Mouse (Mus musculus) hindbrain, embryonic 15.5 days (tissue): ENCODE measurements around the gene Selenom. TPM values are rescaled to one million over a fixed set of nuclear protein-coding genes. Genes with fewer than 3 reads are reported as not detected.
A peak's percentile ranks its signal among the peaks of the same experiment; 100 is the strongest.

Experiments used
- ATAC-seq: fragments of 200-750 bp; cut with Nextera tagmentation; 2 replicates; pipeline ENCODE4 v1.8.0; 2017; ENCODE audit warnings: low read depth, moderate number of reproducible peaks, moderate TSS enrichment; ENCODE audit not compliant: low FRiP score
- H3K27ac ChIP-seq: fragments of 300-500 bp; sonication (generic); replicated peaks from 2 replicates; pipeline ENCODE4 v1.5.1; 2015; ENCODE audit warnings: mild to moderate bottlenecking, inconsistent platforms
- H3K27me3 ChIP-seq: fragments of 300-500 bp; sonication (generic); 2 replicates; pipeline ENCODE4 v1.6.1; 2015; ENCODE audit warnings: control low read depth, inconsistent platforms
- H3K36me3 ChIP-seq: fragments of 300-500 bp; sonication (generic); 2 replicates; pipeline ENCODE4 v1.6.1; 2015; ENCODE audit warnings: control low read depth, inconsistent platforms
- H3K4me1 ChIP-seq: fragments of 300-500 bp; sonication (generic); replicated peaks from 2 replicates; pipeline ENCODE4 v1.6.1; 2015; ENCODE audit warnings: control low read depth, inconsistent platforms
- H3K4me2 ChIP-seq: fragments of 300-500 bp; sonication (generic); 2 replicates; pipeline ENCODE4 v1.6.1; 2015; ENCODE audit warnings: moderate library complexity, mild to moderate bottlenecking, inconsistent platforms
- H3K4me3 ChIP-seq: fragments of 300-500 bp; sonication (generic); 2 replicates; pipeline ENCODE4 v1.5.1; 2015; ENCODE audit warnings: mild to moderate bottlenecking, inconsistent platforms
- H3K9ac ChIP-seq: fragments of 300-500 bp; sonication (generic); 2 replicates; pipeline ENCODE4 v1.6.1; 2015; ENCODE audit warnings: inconsistent platforms
- H3K9me3 ChIP-seq: fragments of 300-500 bp; sonication (generic); 2 replicates; pipeline ENCODE4 v1.6.1; 2016; ENCODE audit warnings: control low read depth, inconsistent platforms
- WGBS: fragments of 180-500 bp; shearing (Covaris S2); methylation state at CpG from one replicate; pipeline ENCODE4 v1.1.7; 2015; 5-methylcytosine and 5-hydroxymethylcytosine counted together
- polyA plus RNA-seq: library from polyadenylated mRNA; unstranded; fragments of >200 nt; fragmentation: Nextera tagmentation; extraction: Ambion mirVana; gene quantifications from 2 replicates; pipeline ENCODE4 v1.2.1, GENCODE M21; 2015

Gene Selenom
- 136 and 139 TPM in 2 replicates for polyA plus RNA-seq

DNA sequence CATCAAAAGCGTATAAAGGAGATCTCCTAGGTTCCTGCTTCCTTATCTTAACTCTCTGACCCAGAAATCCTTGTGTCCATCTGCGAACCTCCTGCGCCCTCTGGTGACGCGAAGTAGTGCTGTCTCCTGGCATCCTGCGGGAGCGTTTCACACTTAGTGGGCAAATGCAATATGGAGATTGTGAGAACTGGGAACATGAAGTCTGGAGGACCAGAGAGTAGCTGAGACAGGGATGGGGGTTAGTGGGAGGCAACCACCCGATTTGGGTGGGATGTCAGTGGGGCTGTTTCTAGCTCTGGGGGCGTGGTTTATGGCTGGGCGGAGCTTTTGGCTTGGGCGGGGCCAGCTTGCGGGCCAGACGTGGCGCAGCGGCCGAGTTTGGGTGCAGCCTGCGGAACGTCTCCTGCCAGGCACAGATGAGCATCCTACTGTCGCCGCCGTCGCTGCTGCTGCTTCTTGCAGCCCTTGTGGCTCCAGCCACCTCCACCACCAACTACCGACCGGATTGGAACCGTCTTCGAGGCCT, at the start of gene Selenom:
Gene Selenom, plus strand, starts transcription at position 156 of the 526 bp plus-strand sequence.
- Histone ChIP-seq H3K27ac (peak within 1 kb of the TSS; percentile 61), H3K9ac (peak within 1 kb of the TSS; percentile 58), H3K4me3 (peak within 1 kb of the TSS; percentile 55), H3K36me3 (no peaks in the 10 kb centered on the region), H3K4me2 (peak within 1 kb of the TSS; percentile 60), H3K27me3 (0 out of 2 replicates have a peak, but pooled peaks cover 10% of the 10 kb centered on the region), H3K9me3 (no peaks in the 10 kb centered on the region), H3K4me1 (peaks cover 39% of the 10 kb centered on the region)
- 0% methylated on average over 25 of the region's 26 CpGs for WGBS
- ATAC-seq = peak; percentile 80

GRCm38 (mm10) chr11:3471448-3471850, 43.0 kb upstream of the Selenom start:
- WGBS = 31% methylated on average over 11 of the region's 11 CpGs
- Histone ChIP-seq H3K4me2 (no peak overlapping the region), H3K4me3 (no peak overlapping the region), H3K36me3 (no peaks in the 10 kb centered on the region), H3K27me3 (no peaks in the 10 kb centered on the region), H3K27ac (no peak overlapping the region), H3K9me3 (no peaks in the 10 kb centered on the region), H3K9ac (no peak overlapping the region), H3K4me1 (no peaks in the 10 kb centered on the region)
- ATAC-seq = no peak

DNA sequence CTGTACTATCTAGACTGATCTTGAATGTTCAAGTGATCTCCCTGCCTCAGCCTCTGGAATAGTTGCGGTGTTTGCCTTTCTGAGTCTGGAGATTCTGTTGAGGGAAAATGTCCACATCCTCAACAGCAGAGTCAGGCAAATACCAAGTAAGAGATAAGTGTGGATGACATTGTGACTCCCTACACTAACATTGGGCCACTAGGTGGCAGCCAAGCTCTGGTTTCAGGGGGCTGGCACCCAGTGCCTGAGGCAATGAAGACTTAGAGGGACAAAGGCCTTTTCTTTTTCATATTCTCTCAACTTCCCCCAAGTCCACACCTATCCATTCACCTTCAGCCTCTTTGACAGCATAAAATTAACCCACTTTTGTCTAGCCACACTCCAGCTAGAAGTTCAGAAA, 42.0 kb upstream of the Selenom start:
- Histone ChIP-seq H3K4me2 (no peak overlapping the region), H3K4me1 (no peaks in the 10 kb centered on the region), H3K4me3 (no peak overlapping the region), H3K9me3 (no peaks in the 10 kb centered on the region), H3K9ac (no peak overlapping the region), H3K27ac (no peak overlapping the region), H3K36me3 (no peaks in the 10 kb centered on the region), H3K27me3 (no peaks in the 10 kb centered on the region)
- 37% methylated on average over 1 of the region's 1 CpGs for WGBS
- ATAC-seq = peak; percentile 83; the same call in 1 of the 2 replicates

DNA sequence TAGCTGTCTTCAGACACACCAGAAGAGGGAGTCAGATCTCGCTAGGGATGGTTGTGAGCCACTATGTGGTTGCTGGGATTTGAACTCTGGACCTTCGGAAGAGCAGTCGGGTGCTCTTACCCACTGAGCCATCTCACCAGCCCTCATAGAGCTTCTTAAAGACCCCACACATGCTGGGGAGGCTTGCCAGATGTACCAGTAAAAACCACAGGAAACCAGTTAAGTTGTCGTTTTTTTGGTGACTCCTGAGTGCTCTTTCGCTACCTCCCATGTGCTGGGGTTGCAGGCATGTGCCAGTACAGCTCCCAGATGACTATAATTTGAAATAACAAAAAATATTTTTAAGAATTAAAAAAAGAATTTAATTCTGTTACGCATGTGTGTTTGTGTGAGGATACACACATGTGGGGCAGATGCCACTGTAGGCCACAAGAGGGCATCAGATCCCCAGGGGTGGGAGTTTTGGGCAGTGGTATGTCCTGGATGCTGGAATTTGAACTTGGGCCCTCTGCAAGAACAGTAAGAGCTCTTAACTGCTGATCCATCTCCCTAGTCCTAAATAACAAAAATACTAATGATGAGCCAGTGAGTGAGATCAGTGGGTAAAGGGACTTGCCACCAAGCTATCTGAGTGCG, 39.9 kb upstream of the Selenom start:
- WGBS = 89% methylated on average over 7 of the region's 7 CpGs

GRCm38 (mm10) chr11:3475489-3475888, 39.0 kb upstream of the Selenom start:
- Histone ChIP-seq H3K27me3 (no peaks in the 10 kb centered on the region), H3K36me3 (no peaks in the 10 kb centered on the region), H3K4me3 (no peak overlapping the region), H3K4me2 (no peak overlapping the region), H3K9ac (no peak overlapping the region), H3K9me3 (no peaks in the 10 kb centered on the region), H3K27ac (no peak overlapping the region), H3K4me1 (no peaks in the 10 kb centered on the region)
- no peak for ATAC-seq

More for the DNA sequence above, 39.9 kb upstream of the Selenom start:
- Histone ChIP-seq H3K4me2 (no peak overlapping the region), H3K4me1 (no peaks in the 10 kb centered on the region), H3K36me3 (no peaks in the 10 kb centered on the region), H3K9me3 (no peaks in the 10 kb centered on the region), H3K27ac (no peak overlapping the region), H3K9ac (no peak overlapping the region), H3K4me3 (no peak overlapping the region), H3K27me3 (no peaks in the 10 kb centered on the region)
- no peak for ATAC-seq

GRCm38 (mm10) chr11:3483980-3484642, 30.4 kb upstream of the Selenom start:
- 56% methylated on average over 11 of the region's 11 CpGs for WGBS

GRCm38 (mm10) chr11:3486349-3486748, 28.1 kb upstream of the Selenom start:
- H3K27me3 ChIP-seq = no peaks in the 10 kb centered on the region
- H3K4me3 ChIP-seq = no peak overlapping the region
- H3K4me2 ChIP-seq = no peak overlapping the region
- no peaks in the 10 kb centered on the region for H3K9me3 ChIP-seq
- no peaks in the 10 kb centered on the region for H3K36me3 ChIP-seq
- 0 out of 2 replicates have a peak, but pooled peaks cover 2% of the 10 kb centered on the region for H3K4me1 ChIP-seq
- ATAC-seq = no peak
- no peak overlapping the region for H3K27ac ChIP-seq
- H3K9ac ChIP-seq = no peak overlapping the region
- 81% methylated on average over 7 of the region's 7 CpGs for WGBS

More at GRCm38 (mm10) chr11:3483980-3484642, 30.4 kb upstream of the Selenom start:
- Histone ChIP-seq H3K4me3 (no peak overlapping the region), H3K27me3 (no peaks in the 10 kb centered on the region), H3K4me1 (0 out of 2 replicates have a peak, but pooled peaks cover 2% of the 10 kb centered on the region), H3K27ac (peak overlapping the region; percentile 22), H3K36me3 (no peaks in the 10 kb centered on the region), H3K9me3 (no peaks in the 10 kb centered on the region), H3K4me2 (no peak overlapping the region), H3K9ac (no peak overlapping the region)
- peak; percentile 83 for ATAC-seq

- no peak for ATAC-seq
- Histone ChIP-seq H3K4me3 (no peak within 1 kb of the TSS), H3K9me3 (no peaks in the 10 kb centered on the region), H3K4me2 (no peak within 1 kb of the TSS), H3K27me3 (no peaks in the 10 kb centered on the region), H3K36me3 (no peaks in the 10 kb centered on the region), H3K9ac (no peak within 1 kb of the TSS), H3K4me1 (0 out of 2 replicates have a peak, but pooled peaks cover 2% of the 10 kb centered on the region), H3K27ac (no peak within 1 kb of the TSS)
- WGBS = 31% methylated on average over 11 of the region's 11 CpGs
These were observed 26.4 kb upstream of the Selenom start, which contains the start of gene Pla2g3 for GRCm38 (mm10) chr11:3487952-3488570. TSS of gene Pla2g3 (plus strand) at chr11:3488284.

GRCm38 (mm10) chr11:3489036-3489435, 25.4 kb upstream of the Selenom start:
- Histone ChIP-seq H3K9me3 (no peaks in the 10 kb centered on the region), H3K9ac (no peak overlapping the region), H3K4me2 (no peak overlapping the region), H3K4me1 (0 out of 2 replicates have a peak, but pooled peaks cover 2% of the 10 kb centered on the region), H3K27ac (no peak overlapping the region), H3K36me3 (no peaks in the 10 kb centered on the region), H3K4me3 (no peak overlapping the region), H3K27me3 (no peaks in the 10 kb centered on the region)
- 91% methylated on average over 5 of the region's 5 CpGs for WGBS
- no peak for ATAC-seq

GRCm38 (mm10) chr11:3492748-3493147, 21.7 kb upstream of the Selenom start:
- Histone ChIP-seq H3K9me3 (no peaks in the 10 kb centered on the region), H3K27me3 (no peaks in the 10 kb centered on the region), H3K4me2 (no peak overlapping the region), H3K27ac (no peak overlapping the region), H3K9ac (no peak overlapping the region), H3K36me3 (no peaks in the 10 kb centered on the region), H3K4me1 (no peaks in the 10 kb centered on the region), H3K4me3 (no peak overlapping the region)
- ATAC-seq = no peak
- WGBS = 68% methylated on average over 4 of the region's 4 CpGs

DNA sequence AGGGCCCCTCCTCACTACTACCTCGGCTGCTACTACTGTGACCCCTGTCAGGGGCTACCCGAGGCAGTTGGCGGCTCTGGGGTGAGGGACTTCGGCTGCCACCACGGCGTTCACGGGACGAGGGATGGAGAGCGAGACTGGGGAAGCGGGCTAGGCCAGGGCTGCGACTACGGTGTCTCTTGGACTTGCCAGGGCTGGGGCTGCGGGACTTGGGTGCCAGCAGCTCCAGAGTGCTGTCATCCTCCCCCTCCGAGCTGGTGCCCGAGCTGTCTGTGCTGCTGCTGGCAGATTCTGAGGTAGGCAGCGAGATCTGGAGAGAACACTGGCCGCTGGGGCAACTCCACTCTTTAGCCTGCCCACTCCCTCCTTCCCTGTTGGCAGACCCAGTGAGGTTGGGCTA, 19.6 kb upstream of the Selenom start:
- H3K9me3 ChIP-seq = no peaks in the 10 kb centered on the region
- H3K4me1 ChIP-seq = no peaks in the 10 kb centered on the region
- no peaks in the 10 kb centered on the region for H3K36me3 ChIP-seq
- no peaks in the 10 kb centered on the region for H3K27me3 ChIP-seq
- H3K4me2 ChIP-seq = no peak overlapping the region
- no peak for ATAC-seq
- no peak overlapping the region for H3K27ac ChIP-seq
- H3K9ac ChIP-seq = no peak overlapping the region
- no peak overlapping the region for H3K4me3 ChIP-seq
- WGBS = 83% methylated on average over 17 of the region's 17 CpGs

GRCm38 (mm10) chr11:3495496-3495895, 19.0 kb upstream of the Selenom start:
- Histone ChIP-seq H3K9me3 (no peaks in the 10 kb centered on the region), H3K36me3 (no peaks in the 10 kb centered on the region), H3K4me3 (no peak overlapping the region), H3K4me2 (no peak overlapping the region), H3K27me3 (no peaks in the 10 kb centered on the region), H3K9ac (no peak overlapping the region), H3K27ac (no peak overlapping the region), H3K4me1 (no peaks in the 10 kb centered on the region)
- no peak for ATAC-seq
- 83% methylated on average over 14 of the region's 14 CpGs for WGBS
